Mouse (Mus musculus) kidney, embryonic 15.5 days (tissue): ENCODE measurements at regions not wholly inside any gene's neighbourhood (a gene's known extent, or its start where the extent isn't known, plus 50 kb on each side); places are given as distances from the start of the nearest gene placed in this dataset.

Experiments used
- ATAC-seq: fragments of 200-750 bp; cut with Nextera tagmentation; replicated peaks from 2 replicates; pipeline ENCODE4 v1.8.0; 2017; ENCODE audit warnings: moderate TSS enrichment; ENCODE audit not compliant: low FRiP score
- H3K27ac ChIP-seq: fragments of 300-500 bp; sonication (generic); 2 replicates; pipeline ENCODE4 v1.5.1; 2015; ENCODE audit warnings: mild to moderate bottlenecking, inconsistent platforms
- H3K27me3 ChIP-seq: fragments of 300-500 bp; sonication (generic); 2 replicates; pipeline ENCODE4 v1.6.1; 2015; ENCODE audit warnings: inconsistent platforms
- H3K36me3 ChIP-seq: fragments of 300-500 bp; sonication (generic); 2 replicates; pipeline ENCODE4 v1.6.1; 2015; ENCODE audit warnings: inconsistent platforms
- H3K4me1 ChIP-seq: fragments of 300-500 bp; sonication (generic); 2 replicates; pipeline ENCODE4 v1.6.1; 2015; ENCODE audit warnings: inconsistent platforms
- H3K4me2 ChIP-seq: fragments of 300-500 bp; sonication (generic); 2 replicates; pipeline ENCODE4 v1.6.1; 2015; ENCODE audit warnings: moderate library complexity, mild to moderate bottlenecking, inconsistent platforms
- H3K4me3 ChIP-seq: fragments of 300-500 bp; sonication (generic); replicated peaks from 2 replicates; pipeline ENCODE4 v1.5.1; 2015; ENCODE audit warnings: mild to moderate bottlenecking, inconsistent platforms
- H3K9ac ChIP-seq: fragments of 300-500 bp; sonication (generic); 2 replicates; pipeline ENCODE4 v1.6.1; 2015; ENCODE audit warnings: mild to moderate bottlenecking, inconsistent platforms
- H3K9me3 ChIP-seq: fragments of 300-500 bp; sonication (generic); replicated peaks from 2 replicates; pipeline ENCODE4 v1.6.1; 2016; ENCODE audit warnings: inconsistent platforms
- WGBS: fragments of 180-500 bp; shearing (Covaris S2); methylation state at CpG from one replicate; pipeline ENCODE4 v1.1.7; 2015; ENCODE audit warnings: mixed read lengths; 5-methylcytosine and 5-hydroxymethylcytosine counted together

DNA sequence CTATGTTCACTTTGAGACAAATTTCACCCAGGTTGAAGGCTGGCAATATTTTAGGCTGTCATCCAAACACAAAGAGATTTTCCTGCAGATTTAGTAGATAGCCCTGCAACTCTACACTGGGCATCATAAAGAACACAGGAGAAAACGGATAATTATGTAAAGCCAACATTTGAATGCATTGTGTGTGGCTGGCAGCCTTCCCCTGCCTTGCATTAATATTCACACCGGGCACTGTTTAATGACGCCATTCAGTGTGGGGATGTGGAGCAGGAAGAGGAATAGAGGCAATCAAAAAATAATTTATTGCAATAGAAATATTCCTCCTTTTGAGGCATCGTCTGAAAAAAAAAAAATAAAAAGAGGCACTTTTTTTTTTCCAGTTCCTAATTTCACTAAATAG, 105.7 kb downstream of the Samd5 start:
- Histone ChIP-seq H3K36me3 (no peaks in the 10 kb centered on the region), H3K9ac (no peak overlapping the region), H3K27me3 (no peaks in the 10 kb centered on the region), H3K4me1 (no peaks in the 10 kb centered on the region), H3K4me2 (no peak overlapping the region), H3K9me3 (no peaks in the 10 kb centered on the region), H3K27ac (no peak overlapping the region), H3K4me3 (no peak overlapping the region)
- no peak for ATAC-seq
- WGBS = 38% methylated on average over 4 of the region's 4 CpGs

DNA sequence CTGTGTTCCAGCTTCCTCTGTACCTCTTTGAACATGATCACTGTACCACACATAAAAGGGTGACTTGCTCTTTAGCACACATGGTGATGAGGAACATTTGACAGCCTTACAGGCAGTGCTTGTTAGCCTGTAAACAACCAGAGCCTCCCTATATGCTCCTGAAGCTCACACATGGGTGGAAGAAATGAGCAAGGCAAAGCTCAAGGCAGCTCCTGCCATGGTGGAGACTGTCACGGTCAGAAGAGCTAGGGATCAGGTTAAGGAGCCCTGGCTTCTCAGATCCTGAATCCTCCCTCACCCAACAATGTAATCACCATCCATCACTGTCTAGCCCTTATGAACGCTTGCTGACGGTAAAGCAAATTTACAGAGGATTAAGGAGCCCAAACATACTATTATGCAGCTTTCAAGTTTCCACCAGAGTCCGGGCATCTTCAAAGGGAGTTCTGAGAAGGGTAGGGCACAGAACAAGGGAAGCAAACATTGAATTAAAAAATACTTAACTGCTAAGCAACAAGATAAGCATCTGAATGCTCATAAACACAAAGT, 117.4 kb downstream of the Samd5 start:
- Histone ChIP-seq H3K4me2 (no peak overlapping the region), H3K4me3 (no peak overlapping the region), H3K27me3 (no peaks in the 10 kb centered on the region), H3K9me3 (no peaks in the 10 kb centered on the region), H3K4me1 (peaks cover 5% of the 10 kb centered on the region; the same call in 1 of the 2 replicates), H3K36me3 (no peaks in the 10 kb centered on the region), H3K9ac (no peak overlapping the region), H3K27ac (peak overlapping the region; percentile 61; the same call in 1 of the 2 replicates)
- WGBS = 15% methylated on average over 4 of the region's 4 CpGs
- peak; percentile 70 for ATAC-seq

DNA sequence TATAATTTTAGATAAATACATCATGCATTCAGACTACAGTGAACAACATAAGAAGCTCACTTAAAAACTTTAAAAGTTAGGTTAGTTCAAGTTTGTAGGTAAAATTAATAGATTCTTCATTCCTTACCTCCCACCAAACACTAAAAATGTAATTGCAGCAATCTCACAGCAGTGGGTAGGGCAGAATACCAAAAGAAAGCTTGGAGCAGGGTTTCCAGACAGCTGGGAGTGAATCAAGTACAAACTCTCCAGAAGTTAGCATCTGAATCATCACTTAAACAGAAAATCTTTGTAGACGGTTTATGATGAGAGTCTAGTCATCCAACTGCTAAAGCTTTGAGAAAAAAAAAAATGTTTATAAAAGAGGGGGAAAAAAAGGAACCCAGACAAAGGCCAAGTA, 117.9 kb downstream of the Samd5 start:
- no peak for ATAC-seq
- 0 out of 2 replicates have a peak overlapping the region, but pooled peaks have one; percentile 61 for H3K27ac ChIP-seq
- no peak overlapping the region for H3K4me2 ChIP-seq
- no peaks in the 10 kb centered on the region for H3K36me3 ChIP-seq
- H3K9me3 ChIP-seq = no peaks in the 10 kb centered on the region
- peaks cover 5% of the 10 kb centered on the region; the same call in 1 of the 2 replicates for H3K4me1 ChIP-seq
- 38% methylated on average over 1 of the region's 1 CpGs for WGBS
- no peaks in the 10 kb centered on the region for H3K27me3 ChIP-seq
- no peak overlapping the region for H3K9ac ChIP-seq
- no peak overlapping the region for H3K4me3 ChIP-seq

DNA sequence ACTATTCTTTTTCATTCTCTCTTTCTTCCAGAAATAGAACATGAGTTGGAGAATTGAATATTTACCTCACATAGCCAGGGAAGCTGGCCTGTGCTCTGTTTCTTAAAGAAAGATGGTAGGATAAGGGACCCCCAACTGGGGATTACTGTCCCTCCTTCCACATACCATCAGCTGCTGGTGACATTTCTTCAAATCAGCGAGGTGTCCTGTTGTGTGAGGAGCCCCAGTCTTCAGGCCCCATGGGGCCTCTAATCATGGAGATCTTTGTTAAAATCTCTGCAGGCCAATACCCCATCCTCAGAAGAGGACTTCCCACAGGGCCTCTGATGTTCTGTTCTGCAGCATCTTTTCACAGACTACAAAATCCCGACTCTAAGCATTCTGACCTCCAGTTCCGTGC, 121.1 kb downstream of the Samd5 start:
- H3K9me3 ChIP-seq = no peaks in the 10 kb centered on the region
- peaks cover 5% of the 10 kb centered on the region; the same call in 1 of the 2 replicates for H3K4me1 ChIP-seq
- H3K9ac ChIP-seq = no peak overlapping the region
- H3K27ac ChIP-seq = no peak overlapping the region
- ATAC-seq = no peak
- no peak overlapping the region for H3K4me3 ChIP-seq
- no peaks in the 10 kb centered on the region for H3K27me3 ChIP-seq
- no peak overlapping the region for H3K4me2 ChIP-seq
- WGBS = 52% methylated on average over 3 of the region's 3 CpGs
- no peaks in the 10 kb centered on the region for H3K36me3 ChIP-seq

DNA sequence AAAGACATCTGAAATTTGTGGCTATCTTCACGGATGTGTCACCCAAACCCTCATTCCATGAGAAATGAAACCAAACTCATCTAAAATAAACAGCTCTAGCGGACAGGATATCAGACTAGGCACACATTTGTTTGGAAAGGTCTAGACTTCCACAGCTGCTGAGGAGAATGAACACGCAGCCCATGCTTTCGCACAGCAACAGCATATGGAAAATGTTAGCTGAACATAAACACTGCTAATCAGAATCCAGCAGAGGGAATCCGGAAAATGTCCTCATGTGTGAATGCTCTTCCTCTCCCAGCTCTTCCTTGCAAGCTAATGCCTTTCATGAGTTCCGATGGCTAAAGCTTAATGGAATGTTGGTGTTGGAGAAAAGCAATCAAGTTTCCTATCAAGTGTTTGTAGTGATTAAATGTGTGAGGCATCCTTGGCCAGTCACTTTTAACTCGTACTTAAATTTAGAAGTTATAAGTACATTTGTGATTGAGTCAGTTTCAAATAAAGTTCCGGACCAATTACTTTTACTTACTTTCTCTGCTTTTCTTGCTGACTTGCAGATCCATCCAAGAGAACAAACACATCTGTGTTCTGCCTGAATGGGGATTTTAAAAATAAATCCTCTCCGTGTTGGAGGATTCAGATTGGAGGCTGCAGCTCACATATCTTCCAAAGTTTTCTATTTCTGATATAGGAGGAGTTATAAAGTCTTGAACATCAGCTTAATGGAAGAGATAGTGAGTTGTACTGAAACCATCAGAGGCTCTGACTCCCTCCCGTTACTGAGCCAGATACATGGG, 124.9 kb downstream of the Samd5 start:
- Histone ChIP-seq H3K4me2 (no peak overlapping the region), H3K9ac (no peak overlapping the region), H3K9me3 (no peaks in the 10 kb centered on the region), H3K36me3 (no peaks in the 10 kb centered on the region), H3K27me3 (no peaks in the 10 kb centered on the region), H3K4me3 (no peak overlapping the region), H3K4me1 (no peaks in the 10 kb centered on the region), H3K27ac (peak overlapping the region; percentile 60)
- WGBS = 44% methylated on average over 10 of the region's 10 CpGs
- peak; percentile 87 for ATAC-seq

DNA sequence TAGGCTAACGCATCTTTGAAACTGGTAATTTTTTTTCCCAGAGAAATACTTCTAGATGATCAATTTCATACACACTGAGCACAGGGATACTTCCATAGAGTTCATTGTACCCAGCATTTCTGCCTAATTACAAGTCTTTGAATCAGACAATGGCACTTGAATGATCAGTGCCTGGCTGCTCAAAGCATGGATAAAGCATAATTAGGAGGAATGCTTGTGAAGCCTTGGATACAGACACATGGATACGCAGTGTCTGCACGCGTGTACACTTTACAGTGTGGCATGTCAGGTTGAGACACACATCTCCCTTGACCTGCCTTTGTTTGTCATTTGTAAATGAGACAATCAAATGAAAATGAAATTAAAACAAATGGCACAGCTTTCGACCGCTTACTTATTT, 129.2 kb downstream of the Samd5 start:
- Histone ChIP-seq H3K4me1 (no peaks in the 10 kb centered on the region), H3K4me3 (no peak overlapping the region), H3K27me3 (no peaks in the 10 kb centered on the region), H3K9me3 (no peaks in the 10 kb centered on the region), H3K4me2 (no peak overlapping the region), H3K9ac (no peak overlapping the region), H3K27ac (no peak overlapping the region), H3K36me3 (no peaks in the 10 kb centered on the region)
- ATAC-seq = no peak
- WGBS = 84% methylated on average over 6 of the region's 6 CpGs

DNA sequence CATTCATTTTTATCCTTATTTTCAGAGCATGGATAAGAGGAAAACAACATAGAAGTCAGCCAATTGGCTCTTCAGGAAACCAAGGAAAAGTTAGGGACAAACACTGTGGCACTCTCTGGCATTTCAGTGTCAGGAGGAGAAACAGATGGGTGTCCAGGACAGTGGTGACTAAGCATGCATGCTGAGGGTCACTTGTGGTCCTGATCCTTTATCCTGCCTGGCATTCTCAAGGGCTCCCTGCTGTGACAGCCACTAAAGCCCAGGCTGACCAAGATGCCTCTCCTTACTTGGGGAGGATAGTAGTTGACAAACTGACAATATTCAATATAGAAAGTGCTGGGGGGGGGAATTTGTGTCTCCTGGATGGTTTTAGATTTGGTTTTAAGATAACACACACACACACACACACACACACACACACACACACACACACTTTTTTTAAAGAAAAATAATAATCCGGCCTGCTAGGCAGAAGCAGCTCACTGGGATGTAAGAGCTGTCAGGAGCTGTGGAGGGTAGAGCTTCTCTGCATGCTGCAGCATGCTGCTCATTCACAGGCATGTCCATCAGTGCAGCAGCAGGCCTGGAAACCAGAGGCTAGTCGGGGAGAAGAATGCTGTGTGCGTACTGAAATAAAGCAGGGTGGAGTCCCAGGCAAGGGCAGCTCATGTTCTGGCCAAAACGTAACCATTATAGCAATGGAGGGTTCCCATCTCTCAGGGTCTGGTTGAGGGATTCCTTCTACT, 130.8 kb downstream of the Samd5 start:
- WGBS = 62% methylated on average over 4 of the region's 4 CpGs
- H3K4me2 ChIP-seq = no peak overlapping the region
- no peaks in the 10 kb centered on the region for H3K27me3 ChIP-seq
- H3K9ac ChIP-seq = no peak overlapping the region
- no peak overlapping the region for H3K27ac ChIP-seq
- ATAC-seq = no peak
- H3K9me3 ChIP-seq = no peaks in the 10 kb centered on the region
- no peak overlapping the region for H3K4me3 ChIP-seq
- H3K36me3 ChIP-seq = no peaks in the 10 kb centered on the region
- no peaks in the 10 kb centered on the region for H3K4me1 ChIP-seq

DNA sequence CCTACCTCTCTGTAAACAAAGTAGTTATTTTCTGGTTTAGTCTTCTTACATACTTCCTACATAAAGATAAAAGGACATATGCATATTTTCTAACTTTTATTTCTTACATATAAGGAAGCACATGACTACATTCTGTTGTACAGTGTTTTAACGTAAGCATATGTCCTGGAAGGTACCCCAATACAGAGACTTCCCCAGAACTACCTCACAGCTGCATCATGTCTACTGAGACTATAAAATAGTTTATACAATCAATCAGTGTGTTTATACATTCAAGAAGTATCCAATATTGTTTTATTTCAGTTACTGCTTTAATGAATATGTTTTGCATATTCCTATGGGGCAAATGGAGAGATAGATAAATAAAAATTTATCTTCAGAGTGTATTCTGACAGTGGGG, 133.4 kb downstream of the Samd5 start:
- no peak overlapping the region for H3K4me2 ChIP-seq
- H3K4me1 ChIP-seq = no peaks in the 10 kb centered on the region
- no peaks in the 10 kb centered on the region for H3K27me3 ChIP-seq
- H3K4me3 ChIP-seq = no peak overlapping the region
- no peak for ATAC-seq
- no peak overlapping the region for H3K9ac ChIP-seq
- no peak overlapping the region for H3K27ac ChIP-seq
- H3K36me3 ChIP-seq = no peaks in the 10 kb centered on the region
- WGBS = 71% methylated on average over 1 of the region's 1 CpGs
- H3K9me3 ChIP-seq = no peaks in the 10 kb centered on the region

DNA sequence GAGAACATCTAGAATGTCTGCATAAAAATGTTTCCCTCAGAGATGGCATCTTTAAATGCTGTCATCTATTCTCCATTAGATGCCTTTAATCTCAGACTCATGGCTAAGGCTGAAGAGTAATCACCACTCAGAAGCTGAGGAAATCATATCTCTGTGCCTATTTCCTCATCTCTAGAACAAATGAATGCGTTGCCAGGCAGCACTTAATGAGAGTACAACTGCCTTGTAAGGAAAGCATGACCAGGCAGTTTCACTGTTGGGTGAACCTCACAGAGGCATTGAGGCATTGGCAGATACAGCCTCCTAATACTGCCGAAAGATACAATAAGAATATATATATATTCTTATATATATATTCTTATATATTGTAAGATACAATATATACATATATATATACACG, 137.3 kb downstream of the Samd5 start:
- H3K36me3 ChIP-seq = no peaks in the 10 kb centered on the region
- 86% methylated on average over 3 of the region's 3 CpGs for WGBS
- H3K4me1 ChIP-seq = no peaks in the 10 kb centered on the region
- H3K9me3 ChIP-seq = no peaks in the 10 kb centered on the region
- no peak overlapping the region for H3K9ac ChIP-seq
- no peak for ATAC-seq
- H3K4me2 ChIP-seq = no peak overlapping the region
- H3K27ac ChIP-seq = no peak overlapping the region
- no peaks in the 10 kb centered on the region for H3K27me3 ChIP-seq
- H3K4me3 ChIP-seq = no peak overlapping the region

DNA sequence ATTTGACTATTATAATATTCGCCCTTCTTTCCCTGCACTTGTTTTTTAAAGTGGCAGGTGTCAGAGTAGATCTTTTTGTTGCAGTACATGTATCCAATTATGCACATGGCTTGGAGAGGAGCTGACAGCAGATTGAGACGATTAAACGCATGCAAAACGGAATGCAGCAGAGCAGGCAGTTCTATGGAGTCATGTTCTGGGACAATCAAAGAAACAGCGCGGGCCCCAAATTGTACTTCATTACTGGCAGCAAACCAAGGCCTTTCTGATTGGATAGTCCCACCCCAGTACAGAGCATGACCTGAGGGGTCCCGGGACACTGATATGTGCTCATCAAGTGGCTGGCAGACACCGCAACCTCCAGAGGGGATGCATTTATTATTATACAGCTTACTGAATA, 140.5 kb downstream of the Samd5 start:
- no peak overlapping the region for H3K9ac ChIP-seq
- ATAC-seq = no peak
- 80% methylated on average over 8 of the region's 8 CpGs for WGBS
- no peaks in the 10 kb centered on the region for H3K27me3 ChIP-seq
- H3K27ac ChIP-seq = no peak overlapping the region
- no peaks in the 10 kb centered on the region for H3K9me3 ChIP-seq
- H3K4me3 ChIP-seq = no peak overlapping the region
- no peaks in the 10 kb centered on the region for H3K4me1 ChIP-seq
- H3K4me2 ChIP-seq = no peak overlapping the region
- no peaks in the 10 kb centered on the region for H3K36me3 ChIP-seq

DNA sequence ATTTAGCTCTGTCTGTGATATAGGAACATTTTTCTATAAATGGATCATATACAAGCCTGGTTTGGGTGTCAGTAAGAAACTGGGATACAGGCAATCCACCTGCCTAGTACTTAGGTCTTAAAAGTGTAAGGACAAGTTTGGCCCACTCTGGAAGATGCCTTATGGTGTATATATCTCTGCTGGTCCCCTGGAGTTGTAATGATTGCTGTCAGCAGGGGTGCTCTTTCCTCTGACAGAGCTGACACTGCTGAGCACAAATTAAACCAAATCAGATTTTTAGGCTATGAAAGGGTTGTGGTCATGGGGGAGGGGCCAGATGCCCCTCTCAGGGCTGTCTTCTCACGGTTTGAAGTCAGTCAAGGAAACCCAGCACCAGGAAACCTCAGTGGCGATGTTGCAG, 141.7 kb downstream of the Samd5 start:
- WGBS = 46% methylated on average over 2 of the region's 2 CpGs

DNA sequence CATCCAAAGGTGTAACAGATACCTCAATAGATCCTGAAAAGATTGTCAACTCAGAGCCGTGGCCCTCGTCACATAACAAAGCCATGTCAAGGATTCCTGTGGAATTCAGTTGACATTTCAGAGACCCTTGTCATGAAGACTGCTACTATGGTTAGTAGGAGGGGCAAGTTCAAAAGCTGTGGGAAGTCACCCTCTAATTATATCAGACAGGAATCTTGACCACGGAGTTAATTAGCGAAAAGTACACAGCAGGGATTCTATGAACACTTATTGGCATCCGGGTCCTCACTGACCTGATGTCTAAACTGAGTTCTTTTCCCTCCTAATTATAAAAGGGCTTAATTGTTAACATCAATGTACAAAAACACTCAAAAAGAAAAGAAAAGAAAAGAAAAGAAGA, 143.1 kb downstream of the Samd5 start:
- Histone ChIP-seq H3K27ac (no peak overlapping the region), H3K36me3 (no peaks in the 10 kb centered on the region), H3K9ac (no peak overlapping the region), H3K9me3 (no peaks in the 10 kb centered on the region), H3K4me1 (no peaks in the 10 kb centered on the region), H3K4me3 (no peak overlapping the region), H3K4me2 (no peak overlapping the region), H3K27me3 (no peaks in the 10 kb centered on the region)
- ATAC-seq = no peak
- 87% methylated on average over 5 of the region's 5 CpGs for WGBS

More for the DNA sequence above, 141.7 kb downstream of the Samd5 start:
- H3K36me3 ChIP-seq = no peaks in the 10 kb centered on the region
- no peak overlapping the region for H3K9ac ChIP-seq
- H3K27ac ChIP-seq = no peak overlapping the region
- H3K9me3 ChIP-seq = no peaks in the 10 kb centered on the region
- no peak for ATAC-seq
- H3K4me1 ChIP-seq = no peaks in the 10 kb centered on the region
- no peaks in the 10 kb centered on the region for H3K27me3 ChIP-seq
- H3K4me3 ChIP-seq = no peak overlapping the region
- no peak overlapping the region for H3K4me2 ChIP-seq
